Mouse (Mus musculus): ENCODE measurements around the gene Gm20388. TPM values are rescaled to one million over a fixed set of nuclear protein-coding genes. Genes with fewer than 3 reads are reported as not detected.
A peak's percentile ranks its signal among the peaks of the same experiment; 100 is the strongest.

Gm20388 gene
- polyA plus RNA-seq, 1 experiment from 2014 or later: not detected

DNA sequence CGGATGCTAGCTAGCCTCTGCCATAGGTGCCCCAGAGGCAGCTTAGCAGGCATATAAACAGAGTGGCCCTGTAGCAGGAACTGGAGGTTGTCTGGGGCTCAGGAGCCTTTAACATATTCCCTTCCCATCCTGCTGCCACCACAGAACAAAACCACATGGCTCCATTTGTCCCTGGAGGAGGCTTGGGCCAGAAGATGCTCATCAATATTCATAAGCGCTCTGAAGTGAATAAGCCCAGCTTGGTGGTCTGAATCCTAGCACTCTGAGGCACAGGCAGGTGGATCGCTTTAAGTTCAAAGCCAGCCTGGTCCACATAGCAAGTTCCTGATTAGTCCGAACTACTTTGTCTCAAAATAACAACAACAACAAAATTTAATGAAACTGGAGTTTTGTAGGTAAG, 22.6 kb upstream of the Gm20388 start:
- Histone ChIP-seq H3K9ac (no peak overlapping the region), H3K4me1 (peaks cover 6% of the 10 kb centered on the region; the same call in 1 of the 2 replicates), H3K27me3 (peaks cover 16% of the 10 kb centered on the region), H3K36me3 (no peaks in the 10 kb centered on the region), H3K4me2 (no peak overlapping the region), H3K9me3 (no peaks in the 10 kb centered on the region), H3K4me3 (no peak overlapping the region), H3K27ac (no peak overlapping the region)
- WGBS: 57% methylated on average over 4 of the region's 4 CpGs
- ATAC-seq (ENCODE audit: insufficient number of reproducible peaks, insufficient read depth, low FRiP score, low TSS enrichment, low read depth): no peak

DNA sequence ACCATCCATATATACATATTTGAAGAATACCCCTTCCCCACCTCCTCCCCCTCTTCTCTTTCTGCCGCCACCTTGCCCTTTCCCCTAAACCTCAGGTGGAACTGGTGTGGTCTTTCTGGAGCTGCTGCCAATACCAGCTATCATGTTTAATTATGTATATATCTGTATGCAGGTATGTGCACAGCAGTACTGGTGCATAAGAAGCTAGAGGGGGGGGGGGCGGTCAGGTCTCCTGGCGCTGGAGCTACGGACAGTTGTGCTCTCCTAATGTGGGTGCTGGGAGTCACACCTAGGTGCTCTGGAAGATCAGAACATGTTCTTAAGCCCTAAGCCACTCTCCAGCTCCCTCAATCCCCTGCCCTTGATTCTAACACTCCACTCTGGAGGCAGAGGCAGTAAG, 13.6 kb upstream of the Gm20388 start:
- H3K9me3 ChIP-seq: no peaks in the 10 kb centered on the region
- peaks cover 29% of the 10 kb centered on the region for H3K27me3 ChIP-seq
- H3K9ac ChIP-seq: no peak overlapping the region
- no peaks in the 10 kb centered on the region for H3K36me3 ChIP-seq
- no peak overlapping the region for H3K4me3 ChIP-seq
- ATAC-seq (ENCODE audit: insufficient number of reproducible peaks, insufficient read depth, low FRiP score, low TSS enrichment, low read depth): no peak
- no peak overlapping the region for H3K27ac ChIP-seq
- 79% methylated on average over 4 of the region's 4 CpGs for WGBS
- H3K4me2 ChIP-seq: no peak overlapping the region
- peaks cover 4% of the 10 kb centered on the region; the same call in 1 of the 2 replicates for H3K4me1 ChIP-seq

DNA sequence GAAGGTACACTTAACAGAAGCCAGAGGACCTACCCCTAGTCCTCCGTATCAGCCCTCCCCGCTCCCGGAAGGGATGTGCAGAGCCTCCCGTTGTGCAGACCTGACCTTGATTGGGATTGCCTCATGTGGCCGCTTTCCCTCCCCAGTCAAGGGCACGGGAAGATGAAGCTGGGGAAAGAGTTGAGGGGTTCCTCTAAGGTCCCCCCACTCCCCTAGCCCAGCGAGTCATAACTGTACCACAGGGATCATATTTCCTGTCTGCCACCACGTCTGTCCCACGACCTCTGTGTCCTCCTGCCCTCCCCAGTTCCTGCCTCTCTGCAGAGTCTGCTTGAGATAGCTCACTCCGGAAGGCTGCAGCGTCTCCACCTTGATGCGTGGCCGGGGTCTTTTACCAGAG, 12.7 kb upstream of the Gm20388 start:
- ATAC-seq (ENCODE audit: insufficient number of reproducible peaks, insufficient read depth, low FRiP score, low TSS enrichment, low read depth): no peak

DNA sequence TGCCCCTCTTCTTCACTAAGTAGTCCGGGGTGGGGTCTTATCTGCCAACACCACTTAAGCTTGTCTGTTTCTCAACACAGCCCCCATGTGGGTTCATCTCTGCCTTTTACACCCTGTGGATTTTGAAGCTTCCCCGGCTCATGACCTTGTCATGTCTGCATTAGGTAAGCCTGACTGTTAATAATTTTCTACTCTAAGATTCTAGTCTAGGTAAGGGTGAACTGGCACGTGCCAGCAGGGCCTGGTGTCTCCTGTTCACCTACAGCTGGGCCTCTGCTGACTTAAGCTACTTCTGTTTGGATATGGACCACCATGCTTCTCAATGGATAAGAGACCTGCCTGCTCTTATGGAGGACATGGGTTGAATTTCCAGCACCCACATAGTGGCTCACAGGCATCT, 9.3 kb upstream of the Gm20388 start:
- H3K36me3 ChIP-seq: no peaks in the 10 kb centered on the region
- ATAC-seq (ENCODE audit: insufficient number of reproducible peaks, insufficient read depth, low FRiP score, low TSS enrichment, low read depth): no peak
- 75% methylated on average over 3 of the region's 3 CpGs for WGBS

More for the DNA sequence above, 12.7 kb upstream of the Gm20388 start:
- H3K9me3 ChIP-seq: no peaks in the 10 kb centered on the region
- no peak overlapping the region for H3K27ac ChIP-seq
- H3K27me3 ChIP-seq: peaks cover 29% of the 10 kb centered on the region
- 20% methylated on average over 13 of the region's 13 CpGs for WGBS
- H3K36me3 ChIP-seq: no peaks in the 10 kb centered on the region
- H3K4me1 ChIP-seq: peaks cover 4% of the 10 kb centered on the region; the same call in 1 of the 2 replicates
- no peak overlapping the region for H3K9ac ChIP-seq
- no peak overlapping the region for H3K4me3 ChIP-seq
- H3K4me2 ChIP-seq: no peak overlapping the region

DNA sequence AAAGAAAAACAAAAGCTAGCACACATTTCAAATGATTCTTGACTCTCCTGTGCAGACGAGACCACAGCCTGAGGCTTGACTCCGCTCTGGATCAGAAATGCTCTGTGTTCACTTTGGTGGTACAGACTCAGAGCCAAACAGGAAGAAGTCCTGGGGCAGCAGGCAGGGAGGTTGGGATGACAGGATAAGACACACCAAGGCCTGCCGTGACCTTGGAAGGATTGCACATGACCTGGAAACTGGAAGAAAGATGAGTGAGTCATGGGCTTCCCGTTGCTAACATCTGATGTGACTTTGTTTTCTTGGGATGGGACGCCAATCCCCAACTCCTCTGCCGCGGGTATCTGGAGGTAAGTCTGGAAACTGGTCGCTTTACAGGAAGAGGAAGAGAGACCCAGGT, 8.7 kb upstream of the Gm20388 start:
- no peaks in the 10 kb centered on the region for H3K9me3 ChIP-seq
- H3K27me3 ChIP-seq: peaks cover 28% of the 10 kb centered on the region
- ATAC-seq (ENCODE audit: insufficient number of reproducible peaks, insufficient read depth, low FRiP score, low TSS enrichment, low read depth): no peak
- no peak overlapping the region for H3K27ac ChIP-seq
- no peak overlapping the region for H3K4me2 ChIP-seq
- peaks cover 4% of the 10 kb centered on the region; the same call in 1 of the 2 replicates for H3K4me1 ChIP-seq
- 59% methylated on average over 8 of the region's 8 CpGs for WGBS
- H3K36me3 ChIP-seq: no peaks in the 10 kb centered on the region
- H3K4me3 ChIP-seq: no peak overlapping the region
- H3K9ac ChIP-seq: no peak overlapping the region

More for the DNA sequence above, 9.3 kb upstream of the Gm20388 start:
- H3K27me3 ChIP-seq: peaks cover 29% of the 10 kb centered on the region
- H3K27ac ChIP-seq: no peak overlapping the region
- H3K9me3 ChIP-seq: no peaks in the 10 kb centered on the region
- no peak overlapping the region for H3K4me3 ChIP-seq
- H3K9ac ChIP-seq: no peak overlapping the region
- H3K4me1 ChIP-seq: peaks cover 4% of the 10 kb centered on the region; the same call in 1 of the 2 replicates
- H3K4me2 ChIP-seq: no peak overlapping the region

DNA sequence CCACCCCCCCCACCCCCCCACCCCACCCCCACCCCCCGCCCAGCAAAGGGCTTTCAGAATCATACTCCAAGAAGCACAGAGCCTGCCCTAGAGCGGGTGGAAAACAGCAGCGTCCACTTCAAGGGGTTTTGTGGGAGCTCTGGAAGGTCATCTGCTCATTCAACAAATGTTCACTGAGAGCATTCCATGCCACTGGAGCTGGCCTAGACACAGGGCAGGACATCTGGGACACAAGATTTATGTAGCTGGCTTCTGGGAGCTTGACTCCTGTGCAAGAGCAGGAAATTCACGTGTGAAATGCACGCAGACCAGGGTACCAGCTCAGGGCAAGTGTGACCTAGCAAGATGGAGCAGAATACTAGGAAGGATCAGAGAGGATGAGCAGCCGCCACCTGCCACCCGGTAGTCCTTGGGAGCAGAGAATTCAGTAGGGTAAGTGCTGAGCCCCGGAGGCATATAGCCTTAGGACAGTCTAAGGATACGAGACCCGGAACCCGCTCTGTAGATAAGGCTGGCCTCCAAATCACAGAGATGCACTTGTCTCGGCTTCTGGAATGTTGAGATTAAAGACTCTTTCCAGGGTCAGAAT, 6.2 kb upstream of the Gm20388 start:
- no peak overlapping the region for H3K27ac ChIP-seq
- H3K9ac ChIP-seq: no peak overlapping the region
- H3K4me1 ChIP-seq: no peaks in the 10 kb centered on the region
- H3K4me3 ChIP-seq: no peak overlapping the region
- no peak overlapping the region for H3K4me2 ChIP-seq
- WGBS: 49% methylated on average over 12 of the region's 12 CpGs
- no peak for ATAC-seq (ENCODE audit: insufficient number of reproducible peaks, insufficient read depth, low FRiP score, low TSS enrichment, low read depth)
- H3K27me3 ChIP-seq: peaks cover 6% of the 10 kb centered on the region
- no peaks in the 10 kb centered on the region for H3K36me3 ChIP-seq
- no peaks in the 10 kb centered on the region for H3K9me3 ChIP-seq

DNA sequence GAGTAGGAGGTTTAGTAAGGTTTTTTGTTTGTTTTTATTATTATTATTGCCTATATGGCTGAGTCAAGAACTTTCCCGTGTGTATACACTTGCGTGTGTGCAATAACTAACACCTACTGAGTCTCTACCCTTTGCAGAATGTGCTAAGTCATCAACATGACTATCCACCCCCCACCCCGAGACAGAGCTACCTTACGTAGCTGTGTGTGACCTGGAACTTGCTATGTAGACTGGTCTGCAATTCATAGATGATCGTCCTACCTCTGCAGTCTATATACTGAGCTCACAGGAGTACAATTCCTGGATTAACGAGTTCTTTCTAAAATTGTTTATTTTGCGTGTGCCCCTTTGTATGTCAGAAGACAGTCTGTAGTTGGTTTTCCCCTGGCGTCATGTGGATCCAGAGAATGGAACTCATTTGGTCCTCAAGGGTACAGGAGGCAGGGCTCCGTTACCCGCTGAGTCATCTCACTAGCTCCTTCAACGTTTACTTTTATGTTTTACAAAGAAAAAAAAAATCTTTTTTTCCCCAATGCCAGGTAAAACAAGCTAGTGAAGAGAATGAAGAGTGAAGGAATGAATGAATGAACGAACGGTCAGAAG, 596 bp upstream of the Gm20388 start, which contains the start of gene Usp10:
Gene Usp10 (plus strand): TSS at position 417 of the 603 bp plus-strand sequence.
- peak within 1 kb of the TSS; percentile 93 for H3K27ac ChIP-seq
- peak within 1 kb of the TSS; percentile 93 for H3K4me2 ChIP-seq
- H3K27me3 ChIP-seq: peaks cover 5% of the 10 kb centered on the region; the same call in 1 of the 2 replicates
- H3K4me1 ChIP-seq: peaks cover 39% of the 10 kb centered on the region
- H3K9me3 ChIP-seq: no peaks in the 10 kb centered on the region
- 28% methylated on average over 13 of the region's 13 CpGs for WGBS
- H3K9ac ChIP-seq: peak within 1 kb of the TSS; percentile 95
- no peaks in the 10 kb centered on the region for H3K36me3 ChIP-seq
- ATAC-seq (ENCODE audit: insufficient number of reproducible peaks, insufficient read depth, low FRiP score, low TSS enrichment, low read depth): no peak
- peak within 1 kb of the TSS; percentile 81 for H3K4me3 ChIP-seq

DNA sequence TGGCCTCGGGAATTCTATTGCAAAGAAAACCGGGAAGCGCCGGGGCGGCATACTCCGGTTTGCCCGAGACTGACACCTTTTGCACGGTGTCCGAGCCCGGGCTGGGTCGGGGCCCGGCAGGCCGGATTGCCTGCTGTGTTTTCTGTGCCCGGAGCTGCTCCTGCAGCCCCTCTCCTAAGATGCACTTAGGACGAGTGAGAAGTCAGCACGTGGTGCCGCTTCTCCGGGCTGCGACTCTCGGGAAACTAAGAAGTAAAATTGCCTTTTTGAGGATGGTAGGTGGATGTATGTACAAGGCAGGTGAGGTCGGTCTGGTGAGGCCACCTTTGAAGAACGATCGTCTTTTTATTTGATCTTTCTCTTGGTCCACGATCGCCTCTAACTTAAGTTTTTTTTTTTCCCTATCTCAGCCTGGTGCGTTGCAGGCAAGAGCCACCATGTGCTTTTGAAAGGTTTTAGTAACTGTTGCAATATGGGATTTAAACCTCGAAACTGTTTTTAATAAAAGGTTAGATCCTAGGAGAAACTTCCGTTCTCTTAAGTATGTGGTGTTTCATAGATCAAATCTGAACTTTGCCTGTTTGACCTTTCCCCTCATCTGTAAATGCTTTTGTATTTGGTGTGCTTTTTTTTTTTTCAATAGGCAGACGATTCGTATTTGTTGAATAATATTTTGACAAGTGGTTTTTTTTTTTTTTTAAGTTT, 769 bp downstream of the Gm20388 start:
- Histone ChIP-seq H3K9ac (peak overlapping the region; percentile 95), H3K4me3 (peak overlapping the region; percentile 81), H3K4me2 (peak overlapping the region; percentile 93), H3K36me3 (no peaks in the 10 kb centered on the region), H3K27ac (peak overlapping the region; percentile 93), H3K4me1 (peaks cover 48% of the 10 kb centered on the region), H3K27me3 (peaks cover 5% of the 10 kb centered on the region; the same call in 1 of the 2 replicates), H3K9me3 (no peaks in the 10 kb centered on the region)
- under 1% methylated on average over 30 of the region's 30 CpGs for WGBS
- ATAC-seq (ENCODE audit: insufficient number of reproducible peaks, insufficient read depth, low FRiP score, low TSS enrichment, low read depth): 0 out of 2 replicates have a peak, but pooled peaks have one; percentile 26

DNA sequence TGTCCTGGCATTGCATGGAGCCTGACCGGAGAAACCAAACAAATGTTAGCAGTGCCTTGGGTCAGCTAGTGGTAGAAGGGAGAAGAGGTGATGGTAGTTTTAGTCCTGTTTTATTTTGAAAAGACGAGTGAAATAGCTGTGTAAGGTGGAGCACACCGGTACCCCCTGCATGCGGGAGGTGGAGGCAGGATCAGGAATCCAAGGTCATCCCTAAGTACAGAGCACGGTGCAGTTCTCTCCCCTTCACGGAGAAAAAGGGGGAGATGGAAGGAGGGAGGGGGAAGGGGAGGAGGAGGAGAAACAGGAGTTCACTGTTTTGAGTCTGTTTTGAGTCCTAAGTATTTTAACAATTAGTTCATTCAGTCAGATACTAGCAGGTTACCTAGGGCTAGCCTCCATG, 2.0 kb downstream of the Gm20388 start:
- Histone ChIP-seq H3K9ac (peak overlapping the region; percentile 49; the same call in 1 of the 2 replicates), H3K4me3 (peak overlapping the region; percentile 81), H3K4me2 (peak overlapping the region; percentile 93), H3K27me3 (peaks cover 5% of the 10 kb centered on the region; the same call in 1 of the 2 replicates), H3K27ac (no peak overlapping the region), H3K9me3 (no peaks in the 10 kb centered on the region), H3K4me1 (peaks cover 58% of the 10 kb centered on the region), H3K36me3 (no peaks in the 10 kb centered on the region)
- no peak for ATAC-seq (ENCODE audit: insufficient number of reproducible peaks, insufficient read depth, low FRiP score, low TSS enrichment, low read depth)
- 52% methylated on average over 6 of the region's 6 CpGs for WGBS

DNA sequence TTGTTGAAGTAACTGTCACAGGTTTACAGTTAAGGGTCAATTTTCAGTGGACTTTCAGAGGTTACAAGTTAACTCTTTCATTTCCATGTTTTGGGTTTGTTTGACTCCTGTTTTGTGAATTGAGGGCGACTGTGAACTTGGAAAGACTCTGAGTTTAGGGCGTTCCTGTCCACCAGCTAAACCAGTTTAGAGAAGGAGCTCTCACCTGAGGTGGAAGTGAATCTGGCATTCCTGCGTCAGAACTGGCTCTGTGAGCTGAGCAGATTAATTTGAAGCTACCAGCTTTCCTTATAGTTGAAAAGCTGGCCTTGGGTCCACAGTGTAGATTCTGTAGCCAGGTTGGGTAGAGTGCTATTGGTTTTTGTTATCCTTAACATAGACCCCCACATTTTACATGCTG, 2.5 kb downstream of the Gm20388 start:
- Histone ChIP-seq H3K9ac (0 out of 2 replicates have a peak overlapping the region, but pooled peaks have one; percentile 52), H3K4me2 (peak overlapping the region; percentile 93), H3K9me3 (no peaks in the 10 kb centered on the region), H3K4me1 (peaks cover 59% of the 10 kb centered on the region), H3K27me3 (peaks cover 5% of the 10 kb centered on the region; the same call in 1 of the 2 replicates), H3K4me3 (0 out of 2 replicates have a peak overlapping the region, but pooled peaks have one; percentile 81), H3K27ac (no peak overlapping the region), H3K36me3 (no peaks in the 10 kb centered on the region)
- WGBS: 59% methylated on average over 3 of the region's 3 CpGs
- no peak for ATAC-seq (ENCODE audit: insufficient number of reproducible peaks, insufficient read depth, low FRiP score, low TSS enrichment, low read depth)

DNA sequence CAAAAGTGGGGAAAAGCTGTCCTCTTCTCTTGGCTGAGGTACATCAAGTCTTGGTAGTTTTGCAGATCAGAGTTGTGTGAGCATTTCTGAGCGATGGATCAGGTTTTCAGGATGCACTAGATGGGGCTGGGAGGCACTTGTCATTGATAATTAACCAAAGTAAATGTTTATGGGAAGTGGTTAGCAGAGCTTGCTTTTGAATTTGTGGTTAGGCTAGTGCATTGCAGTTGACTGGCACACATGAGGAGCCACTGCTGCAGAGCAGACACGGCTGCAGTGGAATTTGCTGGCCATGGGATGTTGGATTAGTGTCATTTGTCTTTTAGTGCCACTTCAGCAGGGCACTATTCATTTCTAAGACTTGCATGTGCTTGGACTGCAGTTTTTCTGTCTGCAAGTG, 3.5 kb downstream of the Gm20388 start:
- H3K4me3 ChIP-seq: no peak overlapping the region
- 0 out of 2 replicates have a peak overlapping the region, but pooled peaks have one; percentile 2 for H3K9ac ChIP-seq
- H3K4me2 ChIP-seq: 0 out of 2 replicates have a peak overlapping the region, but pooled peaks have one; percentile 93
- H3K4me1 ChIP-seq: peaks cover 59% of the 10 kb centered on the region
- no peak for ATAC-seq (ENCODE audit: insufficient number of reproducible peaks, insufficient read depth, low FRiP score, low TSS enrichment, low read depth)
- peaks cover 4% of the 10 kb centered on the region; the same call in 1 of the 2 replicates for H3K36me3 ChIP-seq
- H3K27ac ChIP-seq: no peak overlapping the region
- WGBS: 39% methylated on average over 2 of the region's 2 CpGs
- H3K9me3 ChIP-seq: no peaks in the 10 kb centered on the region
- H3K27me3 ChIP-seq: peaks cover 5% of the 10 kb centered on the region; the same call in 1 of the 2 replicates
